Mouse (Mus musculus) adrenal gland, postnatal 10 days (tissue): ENCODE measurements around the gene Shisa3. TPM values are rescaled to one million over a fixed set of nuclear protein-coding genes. Genes with fewer than 3 reads are reported as not detected.

Experiments used
- DNase-seq: peaks from one replicate; pipeline ENCODE4 v3.0.0; 2021; ENCODE audit warnings: mixed read lengths
- long read RNA-seq, 2 experiments: library from polyadenylated mRNA; stranded (forward); transcript quantifications; one replicate each; pipeline ENCODE4 v2.0.0; 2021
- total RNA-seq, 2 experiments: library from RNA; stranded (reverse); gene quantifications; 2 replicates each; pipeline ENCODE4 v1.2.3; 2021

The Shisa3 gene
- total RNA-seq: 1 to 10 TPM; 2.7 to 4.0 TPM
- long read RNA-seq, experiment 1, transcript Shisa3-201 (2 exons, 3,760 nt): major isoform, 5 of 7 reads
- long read RNA-seq, experiment 1, partial matches to known transcripts: 1 of 7 reads
- long read RNA-seq, experiment 1, other reads (novel, unspliced or antisense): 1 of 7 reads
- long read RNA-seq, experiment 2, transcript Shisa3-201 (2 exons, 3,760 nt): major isoform, 7 of 8 reads
- long read RNA-seq, experiment 2, partial matches to known transcripts: 0 of 8 reads
- long read RNA-seq, experiment 2, other reads (novel, unspliced or antisense): 1 of 8 reads

DNA sequence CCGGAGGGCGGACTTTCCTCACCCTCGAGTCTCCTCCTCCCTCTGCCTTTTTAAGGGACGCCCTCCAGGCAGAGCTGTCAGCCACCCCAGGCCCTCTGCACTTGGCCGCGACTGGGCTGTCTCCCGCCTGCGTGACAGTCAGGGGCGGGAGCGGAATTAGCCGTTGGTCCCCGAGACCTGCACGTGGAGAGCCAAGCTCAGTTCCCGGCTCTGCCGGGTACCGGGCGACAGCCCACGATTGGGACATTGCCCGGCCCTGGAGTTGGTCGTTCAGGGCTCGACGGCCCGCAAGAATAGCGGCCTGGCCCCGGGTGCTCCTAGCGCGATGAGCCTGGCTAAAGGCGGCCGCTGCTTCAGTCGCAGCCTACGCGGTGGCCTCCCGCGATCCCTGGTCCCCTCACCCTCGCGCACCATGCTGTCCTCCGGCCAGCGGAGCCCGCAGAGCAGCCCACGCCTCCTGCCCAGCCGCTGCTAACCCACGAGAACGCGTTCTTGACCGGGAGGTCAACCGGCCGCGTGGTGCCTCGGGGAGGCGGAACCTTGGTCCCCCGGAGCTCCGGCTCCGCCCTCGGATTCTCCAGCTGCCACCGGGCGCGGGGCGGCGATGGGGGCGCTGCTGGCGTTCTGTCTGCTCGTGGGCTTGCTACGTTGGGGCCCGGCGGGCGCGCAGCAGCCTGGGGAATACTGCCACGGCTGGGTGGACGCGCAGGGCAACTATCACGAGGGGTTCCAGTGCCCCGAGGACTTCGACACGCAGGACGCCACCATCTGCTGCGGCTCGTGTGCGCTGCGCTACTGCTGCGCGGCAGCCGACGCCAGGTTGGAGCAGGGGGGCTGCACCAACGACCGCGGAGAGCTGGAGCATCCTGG is at the start of gene Shisa3:
TSS of gene Shisa3 (plus strand) at position 79 of the 870 bp plus-strand sequence.
- DNase-seq: peak; percentile 49

DNA sequence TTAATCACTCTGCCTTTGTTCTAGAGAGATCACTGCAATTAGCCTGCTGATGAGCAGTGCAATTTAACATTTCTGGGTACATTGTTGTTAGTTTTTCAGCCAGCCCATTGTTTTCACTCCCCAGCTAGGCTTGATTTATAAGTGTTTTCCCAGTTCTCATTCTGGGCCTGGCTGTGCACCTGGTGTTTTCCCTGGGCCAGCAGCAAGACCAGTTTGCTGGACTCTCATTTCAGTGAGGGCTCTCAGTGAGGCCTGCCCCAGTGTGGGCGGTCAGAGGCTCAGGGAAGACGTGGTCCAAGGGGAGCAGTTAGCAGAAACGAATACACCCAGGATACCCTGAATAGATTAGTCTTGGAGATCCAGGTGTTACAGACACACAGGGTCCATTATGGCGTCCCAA is 49.0 kb upstream of the Shisa3 start:
- DNase-seq: no peak

DNA sequence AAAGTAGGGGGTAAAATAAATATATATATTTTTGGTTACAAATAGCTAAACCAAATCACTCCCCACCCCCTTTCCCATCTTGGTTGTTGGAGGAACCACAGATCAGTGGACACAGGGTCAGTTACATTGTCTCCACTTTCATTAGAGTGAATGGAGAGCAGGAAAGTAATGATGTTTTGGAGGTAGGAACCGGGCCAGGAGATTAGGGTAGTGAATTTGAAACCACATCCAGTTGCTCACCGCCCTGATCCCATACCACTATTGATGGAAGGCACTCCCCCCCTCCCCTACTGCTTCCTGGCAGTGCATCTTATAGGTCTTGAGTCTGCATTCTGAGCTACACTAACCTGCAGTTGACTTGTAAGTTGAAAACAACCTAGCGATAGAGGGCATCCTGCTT is 48.6 kb upstream of the Shisa3 start:
- no peak for DNase-seq

DNA sequence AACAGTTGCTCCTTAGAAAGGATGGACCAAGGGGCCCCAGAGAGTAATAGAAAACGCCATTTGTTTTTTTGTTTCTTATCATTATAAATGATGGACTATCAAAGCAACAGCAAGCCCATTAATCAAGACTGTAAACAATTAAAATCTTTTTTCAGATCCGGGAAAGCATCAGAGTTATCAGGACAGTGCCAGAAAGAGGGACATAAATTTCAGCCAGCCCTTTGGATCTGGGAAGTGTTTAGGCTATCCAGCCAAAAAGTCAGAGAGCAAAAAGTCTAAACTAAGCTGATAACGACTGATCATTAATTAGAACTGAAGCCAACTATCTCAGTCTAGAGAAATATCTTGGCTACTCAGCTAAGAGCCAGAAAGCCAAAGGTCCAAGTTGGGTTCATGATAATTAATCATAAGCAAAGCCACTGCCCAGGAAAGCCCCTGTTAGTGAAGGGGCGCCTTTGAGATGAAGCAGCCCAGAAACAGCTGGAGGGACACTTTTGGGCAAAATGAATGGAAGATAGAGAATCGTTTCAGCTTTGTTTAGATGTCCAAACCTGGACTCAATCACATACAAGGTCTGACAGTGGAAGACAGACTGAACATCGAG is 35.0 kb upstream of the Shisa3 start:
- DNase-seq: no peak

DNA sequence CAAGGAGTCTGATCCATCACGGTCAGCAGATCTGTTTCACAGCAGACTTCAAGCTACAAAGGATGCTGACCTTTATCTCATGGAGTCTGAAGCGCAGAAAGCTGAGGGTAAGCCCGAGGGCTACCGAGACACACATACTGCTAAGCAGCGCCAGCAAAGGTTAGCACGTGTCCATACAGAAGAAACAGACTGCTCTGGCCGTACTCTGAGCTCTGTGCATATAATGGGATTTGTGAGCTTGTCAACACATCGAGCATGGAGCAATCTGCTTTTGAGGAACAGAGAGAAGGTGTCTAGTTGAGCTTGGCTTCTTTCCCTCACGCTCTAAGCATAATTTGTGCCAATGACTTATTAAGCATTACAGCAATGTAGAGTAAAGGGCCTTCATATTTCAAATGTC is 33.6 kb upstream of the Shisa3 start:
- no peak for DNase-seq

DNA sequence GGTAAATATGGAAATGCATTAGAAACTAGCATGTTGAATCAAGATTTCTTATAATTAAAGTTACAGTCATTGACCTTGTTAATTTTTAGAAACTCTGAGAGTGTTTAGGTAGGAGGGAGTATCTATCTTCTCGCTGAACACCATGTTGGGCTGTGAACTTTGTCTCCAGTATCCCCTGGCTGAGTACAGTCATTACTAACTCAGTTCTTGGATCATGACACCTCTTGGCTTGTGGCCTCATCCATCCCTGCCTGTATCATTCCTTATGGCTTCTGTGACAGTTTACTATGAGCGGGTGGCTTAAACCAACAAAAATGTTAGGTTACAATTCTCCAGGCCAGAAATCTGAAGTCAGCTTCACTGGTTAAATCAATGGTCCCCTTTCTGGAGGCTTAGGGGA is 32.0 kb upstream of the Shisa3 start:
- no peak for DNase-seq

DNA sequence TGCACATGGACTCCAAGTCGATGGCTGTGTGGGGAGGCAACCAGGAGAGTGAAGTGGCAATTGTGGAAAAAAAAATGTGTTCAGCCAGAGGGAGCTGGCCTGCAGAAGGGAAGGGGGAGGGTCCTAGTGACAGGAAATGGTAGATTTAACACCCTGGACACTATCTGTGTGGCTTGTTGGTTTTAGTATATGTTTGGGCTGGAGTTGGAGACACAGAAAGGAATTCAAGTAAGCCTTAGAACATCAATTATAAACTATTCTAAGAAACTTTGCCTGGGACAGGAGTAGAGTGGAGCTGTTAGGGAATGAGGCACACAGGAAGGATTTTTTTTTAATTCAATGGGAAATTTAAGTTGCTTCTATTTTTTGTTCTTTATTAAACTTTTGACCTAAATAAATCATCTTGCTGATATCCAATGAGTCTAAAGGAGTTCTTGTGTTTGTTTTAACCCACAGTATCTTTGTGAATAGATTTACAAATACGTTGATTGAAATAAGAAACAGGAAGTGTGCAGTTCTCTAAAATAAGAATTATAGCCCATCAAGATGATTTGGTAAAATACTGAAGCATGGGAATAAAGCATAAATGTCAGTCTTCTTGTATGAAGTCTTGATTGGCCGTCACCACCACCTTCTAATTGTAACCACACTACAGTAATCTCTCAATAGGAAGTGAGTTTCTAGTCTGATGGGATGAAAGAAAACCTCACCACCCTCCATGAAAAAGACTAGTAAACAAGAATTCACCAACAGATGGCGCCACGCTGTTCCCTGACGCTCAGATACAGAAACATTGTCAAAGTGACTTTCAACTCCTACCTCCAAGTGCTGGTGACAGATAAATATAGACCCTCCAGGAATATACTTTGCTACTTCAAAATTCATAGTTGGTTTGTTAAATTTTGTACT is 27.7 kb upstream of the Shisa3 start:
- peak; percentile 27 for DNase-seq

DNA sequence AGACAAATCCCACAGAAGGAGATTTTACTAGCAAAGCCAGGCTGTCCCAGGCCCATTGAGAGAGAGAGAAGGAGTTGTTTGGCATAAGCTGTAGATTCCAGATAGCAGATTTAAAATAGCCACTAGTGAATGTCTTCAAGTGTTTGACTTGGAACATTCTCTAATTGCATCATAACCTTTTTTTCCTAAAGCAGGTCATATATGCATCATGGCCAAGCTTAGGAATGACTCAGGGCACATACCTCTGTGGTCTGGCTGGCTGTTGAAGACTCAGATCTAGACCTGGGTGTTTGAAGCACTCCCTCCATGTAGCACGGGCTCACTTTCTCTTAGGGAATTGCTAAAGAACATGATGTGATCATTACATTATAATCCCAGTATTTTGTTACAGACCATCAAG is 12.6 kb upstream of the Shisa3 start:
- no peak for DNase-seq

DNA sequence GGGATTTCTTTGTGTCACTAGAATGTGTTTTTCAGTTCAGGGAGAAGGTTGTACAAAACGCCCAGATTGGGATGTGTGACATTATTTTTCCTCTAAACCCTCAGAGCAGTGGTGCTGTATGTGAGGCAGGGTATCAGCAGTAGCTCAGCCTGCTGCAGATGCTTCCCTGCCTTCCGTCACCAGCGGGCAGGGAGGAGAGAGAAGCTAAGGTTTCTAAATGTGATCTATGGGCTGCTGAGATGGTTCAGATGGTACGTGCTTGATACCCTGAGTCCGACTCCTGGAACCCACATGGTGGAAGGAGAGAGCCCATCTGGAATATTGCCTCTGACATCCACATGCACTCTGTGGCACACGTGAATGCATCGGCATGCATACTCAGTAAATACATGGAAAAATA is 12.1 kb upstream of the Shisa3 start:
- DNase-seq: no peak

DNA sequence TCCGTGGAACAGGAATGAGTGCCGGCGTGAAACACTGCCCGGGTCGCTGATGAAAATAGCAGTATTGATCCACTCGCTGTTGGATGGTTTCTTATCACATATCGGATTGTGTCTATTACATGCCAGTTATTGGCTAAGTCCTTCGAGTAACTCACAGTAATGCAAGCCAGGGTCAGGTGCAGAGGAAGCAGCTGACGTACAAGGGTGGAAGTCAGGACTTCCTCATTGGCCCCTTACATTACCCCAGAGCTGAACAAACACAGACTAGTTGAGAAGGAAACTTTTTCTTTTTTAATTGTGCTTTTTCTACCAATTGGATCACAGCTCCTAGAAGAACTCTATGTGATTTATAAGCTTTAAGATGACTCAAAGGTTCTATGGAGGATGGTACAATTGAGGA is 7.7 kb upstream of the Shisa3 start:
- no peak for DNase-seq

DNA sequence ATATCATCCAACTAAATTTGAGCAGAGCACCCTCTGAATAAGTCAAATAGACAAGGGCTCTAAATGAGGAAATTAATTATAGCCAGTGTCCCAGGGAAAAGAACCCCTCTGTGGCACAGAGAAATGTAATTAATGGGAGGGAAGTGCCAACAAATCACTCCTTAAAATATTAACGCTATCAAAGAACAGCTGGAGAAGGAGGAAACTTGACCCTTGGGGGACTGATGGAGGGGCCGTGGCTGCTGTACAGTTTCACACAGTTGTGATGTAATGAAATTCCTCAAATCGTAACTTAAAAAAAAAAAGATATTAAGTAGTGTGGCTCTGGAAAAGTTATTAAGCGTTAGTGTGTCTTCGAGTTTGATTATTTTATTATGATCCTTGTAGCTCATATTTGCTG is 1.7 kb upstream of the Shisa3 start:
- DNase-seq: no peak

DNA sequence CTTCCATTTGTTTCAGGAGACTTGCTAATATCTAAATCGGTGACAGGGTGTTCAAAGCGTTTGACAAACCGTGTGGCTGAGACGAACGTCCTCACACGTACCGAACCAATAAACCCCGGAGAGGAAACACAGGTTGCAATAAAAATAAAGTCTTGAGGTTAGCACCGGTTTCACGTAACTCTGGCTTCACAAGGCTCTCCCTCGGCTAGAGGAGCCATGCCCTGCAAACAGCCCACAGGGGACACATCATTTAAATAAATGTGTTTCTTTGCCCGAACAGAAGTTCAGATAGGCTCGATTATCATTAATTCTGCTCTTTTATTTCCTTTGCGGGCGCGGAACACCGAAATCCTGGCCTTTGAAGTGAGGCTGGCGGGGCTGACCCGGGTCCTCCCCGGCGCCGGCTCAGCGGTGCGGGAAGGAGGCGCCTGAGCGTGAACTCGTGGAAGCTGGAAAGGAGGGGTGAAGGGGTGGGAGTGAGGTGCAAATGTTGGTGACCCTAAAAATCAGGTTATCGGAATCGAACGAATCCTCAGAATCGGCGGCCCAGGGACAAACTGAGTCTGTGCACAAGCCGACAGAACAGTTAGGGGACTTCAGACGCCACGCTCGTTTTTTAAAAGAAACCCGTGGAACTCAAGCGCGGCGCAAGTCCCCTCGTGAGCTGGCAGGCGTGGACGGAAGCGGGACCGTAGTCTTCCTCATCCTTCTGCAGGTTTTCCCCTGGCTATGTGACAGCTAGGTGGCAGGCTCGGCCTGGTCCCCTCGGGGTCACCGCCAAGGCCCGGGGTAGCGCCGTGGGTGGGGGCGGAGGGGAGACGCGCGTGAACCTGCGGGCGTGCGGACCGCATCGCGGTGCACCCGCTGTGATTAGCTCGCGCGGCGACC is 522 bp upstream of the Shisa3 start:
- DNase-seq: peak; percentile 24

DNA sequence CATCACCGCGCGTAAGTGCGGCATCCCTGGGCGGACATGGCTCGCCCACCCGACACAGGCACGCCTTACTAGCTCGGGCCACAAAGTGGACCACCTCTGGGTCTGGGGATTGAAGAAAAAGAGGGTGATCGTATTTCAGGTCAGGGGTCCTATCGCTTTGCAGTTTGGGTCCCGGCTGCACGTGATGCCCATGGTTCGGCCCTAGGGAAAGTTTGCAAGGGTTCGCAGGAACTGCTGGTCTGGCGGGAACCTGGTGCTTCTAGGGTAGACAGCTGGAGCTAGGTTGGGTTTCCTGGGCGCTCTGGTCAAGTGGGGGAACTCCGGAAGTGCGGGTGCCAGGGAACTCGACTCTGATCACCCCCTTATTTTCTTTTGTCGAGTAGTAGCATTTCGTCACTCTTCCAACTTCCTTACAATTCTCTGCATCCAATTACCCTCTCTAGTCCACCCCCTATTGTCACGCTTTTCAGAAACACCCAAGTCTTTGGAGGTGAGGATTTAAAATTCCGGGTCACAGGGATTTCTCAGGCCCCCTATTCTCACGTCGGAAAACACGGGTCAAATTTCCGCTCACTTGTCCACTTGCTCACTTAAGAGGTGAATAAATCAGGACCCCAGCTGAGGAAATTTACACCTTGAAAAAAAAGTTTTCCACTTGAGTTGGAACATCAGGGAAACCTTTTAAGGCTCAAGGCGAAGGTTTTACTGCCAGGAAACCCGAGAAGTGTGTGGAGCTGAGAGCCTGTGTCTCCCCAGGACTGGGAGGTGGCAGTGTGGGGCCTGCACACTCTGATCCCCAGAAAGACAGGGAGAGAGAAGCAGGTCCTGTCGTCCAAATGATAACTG is 1.2 kb downstream of the Shisa3 start:
- DNase-seq: no peak

DNA sequence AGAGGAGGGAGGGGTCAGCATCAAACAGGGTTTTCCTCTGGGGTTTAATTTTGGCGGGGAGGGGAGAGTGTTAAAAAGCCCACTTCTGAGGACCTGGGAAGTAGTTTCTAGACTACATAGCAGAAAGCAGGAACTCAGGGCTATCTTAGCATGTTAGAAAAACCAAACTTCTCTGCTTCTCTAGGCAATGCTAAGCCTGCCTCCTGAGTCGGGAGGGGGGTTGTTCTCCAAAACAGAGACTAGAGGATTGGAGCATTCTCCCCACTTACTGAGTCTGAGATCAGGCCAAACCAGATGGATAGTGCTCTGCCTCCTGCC is 1.8 kb downstream of the Shisa3 start:
- DNase-seq: no peak

DNA sequence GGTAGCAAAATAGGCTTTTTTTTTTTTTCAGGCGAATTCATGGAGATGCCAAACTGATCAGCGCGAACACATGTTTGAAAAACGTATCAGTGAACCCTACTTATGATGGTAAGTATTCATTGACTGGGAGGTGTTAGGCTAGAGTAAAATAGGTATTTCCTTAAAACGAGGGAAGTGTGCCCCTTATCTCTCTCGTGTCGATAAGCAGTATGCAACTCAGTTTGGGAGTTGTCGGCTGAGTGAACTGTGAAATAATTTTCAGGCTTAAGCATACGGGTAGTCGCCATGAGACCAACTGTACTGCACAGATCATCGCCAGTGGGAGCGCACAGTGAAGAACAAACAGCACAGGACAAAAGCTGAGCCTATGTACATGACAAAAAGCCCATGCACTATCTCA is 13.5 kb downstream of the Shisa3 start:
- no peak for DNase-seq

DNA sequence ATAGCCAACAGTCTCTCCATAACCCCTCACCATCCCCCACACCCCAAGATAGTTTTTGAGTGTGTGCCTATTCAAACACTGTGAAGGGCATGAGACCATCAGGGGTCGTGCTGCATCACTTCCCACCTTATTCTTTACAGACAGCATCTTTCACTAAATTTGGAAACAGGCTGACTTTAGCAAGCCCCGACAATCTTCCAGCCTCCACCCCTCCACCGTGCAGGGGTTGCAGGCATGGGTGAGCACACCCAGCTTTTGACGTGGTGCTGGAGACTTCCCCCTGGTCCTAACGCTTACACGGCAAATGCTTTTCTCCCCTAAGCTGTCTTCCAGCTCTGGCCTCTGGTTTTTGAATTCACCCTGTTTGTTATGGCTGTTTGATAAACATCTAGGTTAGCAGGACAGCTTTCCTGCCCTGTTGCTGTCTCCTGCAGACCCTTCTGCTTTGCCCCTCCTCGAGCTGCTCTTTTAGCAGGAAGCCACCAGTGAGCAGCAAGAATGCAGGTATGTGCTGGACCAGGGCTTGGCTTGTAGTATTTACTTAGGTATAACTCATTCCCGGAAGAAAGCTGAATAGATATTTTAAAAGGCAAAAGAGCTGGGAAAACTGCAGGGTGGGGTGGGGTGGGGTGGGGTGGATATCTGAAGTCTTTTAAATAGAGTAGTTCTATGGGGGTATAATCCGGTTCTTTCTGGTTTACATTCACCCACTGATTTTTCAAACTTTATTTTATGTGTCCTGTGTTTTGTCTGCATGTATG is 20.7 kb downstream of the Shisa3 start:
- DNase-seq: no peak

DNA sequence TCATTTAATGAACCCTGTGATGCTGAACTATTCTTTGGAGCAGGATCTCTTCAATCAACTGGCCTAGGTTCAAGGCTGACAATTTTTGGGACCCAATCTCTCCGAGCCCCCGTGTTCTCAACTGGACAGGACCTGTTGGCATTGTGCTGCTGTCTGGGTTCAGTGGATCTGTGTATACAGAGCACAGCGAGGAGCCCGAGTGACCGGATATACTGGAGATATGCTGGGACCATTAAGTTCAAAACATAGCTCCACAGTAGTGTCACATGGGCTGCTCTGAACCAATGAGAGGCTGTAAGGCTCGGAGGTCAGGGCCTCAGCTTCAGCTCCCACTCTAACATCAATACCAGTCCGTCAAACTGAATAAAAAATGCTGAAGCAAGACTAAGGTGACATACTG is 21.8 kb downstream of the Shisa3 start:
- no peak for DNase-seq

DNA sequence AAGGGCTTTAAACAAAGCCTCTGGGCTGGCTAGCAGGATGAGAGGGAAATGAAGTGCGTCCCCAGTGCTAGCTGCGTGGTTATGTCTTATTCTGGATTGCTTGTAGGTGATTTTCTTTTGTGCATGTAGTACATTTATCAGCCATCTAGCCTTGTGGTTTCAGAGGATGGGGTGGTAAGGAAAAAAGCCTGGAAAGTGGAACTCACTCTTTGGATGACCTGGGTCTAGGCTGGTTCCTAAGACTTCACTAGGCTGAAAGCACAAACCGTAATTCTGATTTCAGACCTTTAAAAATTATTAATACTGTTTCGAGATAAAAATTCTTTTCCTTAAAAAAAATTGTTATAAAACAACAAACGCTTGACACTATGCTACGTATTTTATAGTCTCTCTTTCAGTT is 22.2 kb downstream of the Shisa3 start:
- no peak for DNase-seq

DNA sequence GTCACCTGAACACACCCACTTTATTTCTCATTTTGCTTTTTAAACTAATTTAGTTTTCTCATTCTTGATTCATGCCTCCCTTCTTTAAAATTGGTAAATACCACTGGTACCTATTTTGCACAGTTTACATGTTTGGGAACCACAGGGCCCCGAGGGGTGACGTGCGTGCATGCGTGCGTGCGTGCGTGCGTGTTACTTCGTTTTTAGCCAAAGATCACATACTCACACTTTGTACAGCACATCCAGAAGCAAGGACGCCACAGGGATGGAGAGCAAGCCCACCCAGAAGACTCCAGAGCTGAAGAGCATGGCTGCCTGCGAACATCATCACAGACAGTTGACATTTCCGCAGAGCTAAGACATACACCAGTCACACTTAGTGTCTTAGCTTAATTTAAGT is 23.6 kb downstream of the Shisa3 start:
- no peak for DNase-seq
